Mouse (Mus musculus) ovary, postnatal 36 days (tissue): Measurements from ENCODE around the gene Sphk2.

Experiments used
- DNase-seq: peaks from one replicate; pipeline ENCODE4 v3.0.0; 2022; ENCODE audit warnings: low spot score, mixed read lengths

Gene Sphk2

GRCm38 (mm10) chr7:45723781-45724180, 6.0 kb upstream of the Sphk2 start:
- DNase-seq: no peak

GRCm38 (mm10) chr7:45723301-45723700, 5.5 kb upstream of the Sphk2 start:
- no peak for DNase-seq

- no peak for DNase-seq
Measured at GRCm38 (mm10) chr7:45722348-45722713, 4.5 kb upstream of the Sphk2 start.

GRCm38 (mm10) chr7:45721642-45722347, 4.0 kb upstream of the Sphk2 start:
- DNase-seq: no peak

GRCm38 (mm10) chr7:45721234-45721571, 3.4 kb upstream of the Sphk2 start:
- no peak for DNase-seq

GRCm38 (mm10) chr7:45720413-45721233, 2.8 kb upstream of the Sphk2 start, which contains the start of gene Fam83e:
Fam83e (plus strand) TSS chr7:45721212.
- no peak for DNase-seq

- no peak for DNase-seq
Measured at GRCm38 (mm10) chr7:45719738-45720412, 2.1 kb upstream of the Sphk2 start.

- DNase-seq: no peak
Measured at GRCm38 (mm10) chr7:45719180-45719579, 1.4 kb upstream of the Sphk2 start.

- no peak for DNase-seq
Measured at GRCm38 (mm10) chr7:45718331-45718730, 529 bp upstream of the Sphk2 start.

GRCm38 (mm10) chr7:45716952-45717917, 567 bp downstream of the Sphk2 start:
- no peak for DNase-seq

- DNase-seq: no peak
Measured at GRCm38 (mm10) chr7:45716460-45716857, 1.3 kb downstream of the Sphk2 start.

GRCm38 (mm10) chr7:45715741-45716459, 1.9 kb downstream of the Sphk2 start:
- no peak for DNase-seq

- peak; percentile 97 for DNase-seq
Measured at GRCm38 (mm10) chr7:45715090-45715708, 2.6 kb downstream of the Sphk2 start, which contains the start of gene Rpl18. Rpl18 (plus strand) TSS chr7:45715457.

GRCm38 (mm10) chr7:45714630-45715089, 3.1 kb downstream of the Sphk2 start:
- DNase-seq: no peak

- no peak for DNase-seq
Measured at GRCm38 (mm10) chr7:45713881-45714520, 3.8 kb downstream of the Sphk2 start.

GRCm38 (mm10) chr7:45713396-45713795, 4.4 kb downstream of the Sphk2 start:
- no peak for DNase-seq

GRCm38 (mm10) chr7:45712022-45712757, 5.6 kb downstream of the Sphk2 start:
- DNase-seq: peak; percentile 76

- DNase-seq: no peak
Measured at GRCm38 (mm10) chr7:45711316-45712021, 6.3 kb downstream of the Sphk2 start.
